Mouse (Mus musculus): Measurements from ENCODE around the gene Tmem262. TPM values are rescaled to one million over a fixed set of nuclear protein-coding genes. Genes with fewer than 3 reads are reported as not detected.

Tmem262 gene
- polyA plus RNA-seq, 1 experiment from 2014 or later: not detected

DNA sequence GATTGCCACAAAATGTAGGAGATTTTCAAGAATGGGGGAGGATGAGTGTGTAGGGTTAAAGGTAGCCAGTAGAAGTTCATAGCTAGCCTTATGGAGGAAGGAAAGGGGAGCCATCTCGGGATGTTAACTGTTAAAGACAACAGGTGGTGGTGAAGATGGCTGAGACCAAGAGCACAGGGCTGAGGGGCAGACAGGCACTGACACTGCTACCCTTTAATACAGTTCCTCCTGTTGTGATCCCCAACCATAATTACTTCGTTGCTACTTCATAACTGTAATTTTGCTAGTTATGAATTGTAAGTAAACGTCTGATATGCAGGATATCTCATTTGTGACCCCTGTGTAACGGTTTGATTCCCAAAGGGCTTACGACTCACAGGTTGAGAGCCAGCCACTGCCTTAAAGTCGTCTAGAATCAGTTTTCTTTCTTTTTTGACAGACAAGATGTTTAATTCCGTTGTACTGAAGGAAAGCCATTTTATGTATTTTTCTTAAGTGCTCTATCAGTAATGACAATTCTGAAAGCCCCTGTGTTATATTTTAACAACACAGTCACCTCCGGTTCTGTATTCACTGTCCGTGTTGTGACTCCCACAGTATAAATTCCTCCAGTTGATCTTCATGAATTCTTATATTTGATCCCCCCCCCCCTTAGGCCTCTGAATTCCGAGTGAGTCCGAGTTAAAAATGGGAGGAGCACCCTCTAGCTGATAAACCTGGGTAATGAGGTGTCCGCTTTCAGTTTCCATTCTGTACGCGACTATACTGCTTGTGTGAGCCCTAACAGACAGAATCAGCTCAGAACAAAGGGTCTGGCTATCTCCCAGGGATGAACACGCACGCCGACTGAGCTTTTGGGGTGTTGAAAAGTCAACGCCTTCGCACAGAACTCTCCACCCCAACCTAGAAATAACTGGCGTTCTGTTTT is 34.2 kb upstream of the Tmem262 start:
- Histone ChIP-seq H3K4me1 (ENCODE audit: control insufficient read depth, insufficient read depth, low read length) (peaks cover 10% of the 10 kb centered on the region), H3K9me3 (ENCODE audit: control insufficient read depth, low read length) (no peaks in the 10 kb centered on the region), H3K27ac (ENCODE audit: low read depth, low read length) (peak overlapping the region; percentile 98), H3K36me3 (ENCODE audit: control insufficient read depth, insufficient read depth, low read length) (peaks cover 17% of the 10 kb centered on the region), H3K9ac (ENCODE audit: low read length) (peak overlapping the region; percentile 93), H3K4me2 (ENCODE audit: low read depth) (peak overlapping the region; percentile 92), H3K27me3 (ENCODE audit: control insufficient read depth, insufficient read depth, low read length) (no peaks in the 10 kb centered on the region), H3K4me3 (ENCODE audit: low read depth, low read length) (peak overlapping the region; percentile 93)
- ATAC-seq (ENCODE audit: insufficient read depth, low FRiP score, low TSS enrichment): 0 out of 2 replicates have a peak, but pooled peaks have one; percentile 7
- 22% methylated on average over 20 of the region's 20 CpGs for WGBS
- DNase-seq (ENCODE audit: low spot score): no peak

DNA sequence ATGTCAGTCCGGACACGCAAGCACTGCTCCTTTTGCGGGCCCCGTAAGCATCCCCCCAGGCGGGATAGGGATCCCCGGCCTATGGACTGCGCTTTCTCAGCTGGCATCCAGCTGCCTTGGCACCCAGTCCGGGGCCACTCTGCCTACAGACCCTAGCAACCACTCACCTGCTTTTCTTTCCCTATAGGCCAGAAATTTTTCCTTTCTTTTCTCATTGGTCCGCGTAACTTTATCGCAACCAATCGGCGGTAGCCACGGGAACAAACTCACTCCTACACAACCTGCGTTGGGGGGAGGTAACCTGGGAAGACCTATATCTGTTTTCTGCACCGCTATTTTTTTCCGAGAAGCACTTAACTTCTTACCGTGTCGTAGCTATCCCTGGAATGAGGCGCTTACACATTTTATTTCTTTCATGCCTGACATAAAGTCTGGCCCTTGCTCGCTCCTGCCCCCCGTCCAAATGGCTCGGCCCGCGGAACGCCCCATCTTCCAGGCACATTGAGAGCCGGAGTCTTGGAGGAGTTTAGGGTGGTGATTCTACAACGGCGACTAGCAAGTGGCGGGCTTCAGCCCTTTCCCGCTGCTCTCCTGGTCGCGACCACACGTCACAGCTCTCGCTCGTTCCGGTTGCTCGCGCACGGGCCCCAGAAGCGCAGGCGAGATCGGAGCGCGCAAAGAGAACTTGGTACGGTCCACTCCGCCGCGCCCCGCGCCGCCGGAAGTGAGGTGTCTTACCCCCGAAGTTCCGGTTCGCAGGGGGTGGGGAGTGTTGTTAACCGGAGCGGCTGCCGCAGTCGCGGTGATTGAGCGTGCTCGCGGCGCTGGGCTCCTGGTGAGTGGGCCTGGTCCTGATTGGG is 33.3 kb upstream of the Tmem262 start, which contains the start of gene Syvn1:
Gene Syvn1 (plus strand): TSS at position 283 of the 860 bp plus-strand sequence.
- Histone ChIP-seq H3K9ac (ENCODE audit: low read length) (peak within 1 kb of the TSS; percentile 93), H3K27ac (ENCODE audit: low read depth, low read length) (peak within 1 kb of the TSS; percentile 98), H3K4me2 (ENCODE audit: low read depth) (peak within 1 kb of the TSS; percentile 92), H3K27me3 (ENCODE audit: control insufficient read depth, insufficient read depth, low read length) (no peaks in the 10 kb centered on the region), H3K36me3 (ENCODE audit: control insufficient read depth, insufficient read depth, low read length) (peaks cover 22% of the 10 kb centered on the region), H3K9me3 (ENCODE audit: control insufficient read depth, low read length) (no peaks in the 10 kb centered on the region), H3K4me1 (ENCODE audit: control insufficient read depth, insufficient read depth, low read length) (peaks cover 10% of the 10 kb centered on the region), H3K4me3 (ENCODE audit: low read depth, low read length) (peak within 1 kb of the TSS; percentile 93)
- DNase-seq (ENCODE audit: low spot score) (peak; percentile 92), ATAC-seq (ENCODE audit: insufficient read depth, low FRiP score, low TSS enrichment) (peak; percentile 88)
- under 1% methylated on average over 65 of the region's 65 CpGs for WGBS

DNA sequence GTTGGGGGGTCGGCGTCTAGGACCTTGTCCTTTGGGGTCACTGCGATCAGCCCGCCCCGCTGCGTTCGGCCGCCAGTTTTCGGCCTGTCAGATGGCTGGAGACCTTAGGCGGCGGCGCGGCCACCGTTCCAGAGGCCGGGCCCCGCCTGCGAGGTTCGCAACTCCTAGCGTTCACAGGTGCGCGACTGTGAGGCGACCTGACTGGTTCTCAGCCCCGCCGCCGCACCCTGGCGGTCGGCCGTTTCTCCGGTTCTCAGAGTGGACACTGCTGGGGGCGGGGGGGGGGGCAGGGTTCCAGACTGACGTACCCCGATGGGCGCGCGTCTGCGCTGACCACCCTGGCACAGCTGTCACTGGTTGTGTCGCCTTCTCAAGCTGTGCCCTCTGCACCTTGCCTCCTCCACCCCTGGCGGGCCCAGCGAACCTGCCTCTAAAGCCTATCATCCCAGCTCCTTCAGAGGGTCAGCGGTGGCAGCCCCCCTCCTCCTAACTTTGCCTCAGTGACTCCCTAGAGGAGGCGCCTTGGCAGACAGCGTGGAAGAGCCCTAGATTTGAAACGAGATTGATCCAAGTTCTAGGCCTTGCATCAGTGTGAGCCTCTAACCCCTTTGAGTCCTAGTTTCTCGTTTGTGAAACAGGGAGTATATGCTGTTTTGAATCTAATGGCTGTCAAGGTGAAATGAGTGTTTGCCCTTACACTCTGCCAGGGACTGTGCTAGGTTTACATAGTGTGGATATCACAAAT is 32.5 kb upstream of the Tmem262 start:
- Histone ChIP-seq H3K36me3 (ENCODE audit: control insufficient read depth, insufficient read depth, low read length) (peaks cover 24% of the 10 kb centered on the region), H3K4me2 (ENCODE audit: low read depth) (peak overlapping the region; percentile 92), H3K27me3 (ENCODE audit: control insufficient read depth, insufficient read depth, low read length) (no peaks in the 10 kb centered on the region), H3K9me3 (ENCODE audit: control insufficient read depth, low read length) (no peaks in the 10 kb centered on the region), H3K4me1 (ENCODE audit: control insufficient read depth, insufficient read depth, low read length) (peaks cover 10% of the 10 kb centered on the region), H3K4me3 (ENCODE audit: low read depth, low read length) (peak overlapping the region; percentile 93), H3K9ac (ENCODE audit: low read length) (peak overlapping the region; percentile 93), H3K27ac (ENCODE audit: low read depth, low read length) (peak overlapping the region; percentile 98)
- ATAC-seq (ENCODE audit: insufficient read depth, low FRiP score, low TSS enrichment): peak; percentile 16
- no peak for DNase-seq (ENCODE audit: low spot score)
- WGBS: 2% methylated on average over 44 of the region's 44 CpGs

DNA sequence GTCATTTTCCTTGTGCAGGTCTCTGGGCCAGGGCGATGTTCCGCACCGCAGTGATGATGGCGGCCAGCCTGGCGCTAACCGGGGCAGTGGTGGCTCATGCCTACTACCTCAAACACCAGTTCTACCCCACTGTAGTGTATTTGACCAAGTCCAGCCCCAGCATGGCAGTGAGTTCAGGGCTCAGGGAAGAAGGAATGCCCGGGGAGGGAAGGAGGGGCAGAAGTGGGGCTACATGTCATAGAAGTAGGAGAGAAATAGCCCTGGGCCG is 32.0 kb upstream of the Tmem262 start:
- H3K4me3 ChIP-seq (ENCODE audit: low read depth, low read length): peak overlapping the region; percentile 93
- no peak for ATAC-seq (ENCODE audit: insufficient read depth, low FRiP score, low TSS enrichment)
- H3K27ac ChIP-seq (ENCODE audit: low read depth, low read length): no peak overlapping the region
- 87% methylated on average over 8 of the region's 8 CpGs for WGBS
- peak overlapping the region; percentile 92 for H3K4me2 ChIP-seq (ENCODE audit: low read depth)
- no peak for DNase-seq (ENCODE audit: low spot score)
- peak overlapping the region; percentile 93 for H3K9ac ChIP-seq (ENCODE audit: low read length)
- no peaks in the 10 kb centered on the region for H3K27me3 ChIP-seq (ENCODE audit: control insufficient read depth, insufficient read depth, low read length)
- H3K36me3 ChIP-seq (ENCODE audit: control insufficient read depth, insufficient read depth, low read length): peaks cover 25% of the 10 kb centered on the region
- no peaks in the 10 kb centered on the region for H3K9me3 ChIP-seq (ENCODE audit: control insufficient read depth, low read length)
- H3K4me1 ChIP-seq (ENCODE audit: control insufficient read depth, insufficient read depth, low read length): peaks cover 10% of the 10 kb centered on the region

DNA sequence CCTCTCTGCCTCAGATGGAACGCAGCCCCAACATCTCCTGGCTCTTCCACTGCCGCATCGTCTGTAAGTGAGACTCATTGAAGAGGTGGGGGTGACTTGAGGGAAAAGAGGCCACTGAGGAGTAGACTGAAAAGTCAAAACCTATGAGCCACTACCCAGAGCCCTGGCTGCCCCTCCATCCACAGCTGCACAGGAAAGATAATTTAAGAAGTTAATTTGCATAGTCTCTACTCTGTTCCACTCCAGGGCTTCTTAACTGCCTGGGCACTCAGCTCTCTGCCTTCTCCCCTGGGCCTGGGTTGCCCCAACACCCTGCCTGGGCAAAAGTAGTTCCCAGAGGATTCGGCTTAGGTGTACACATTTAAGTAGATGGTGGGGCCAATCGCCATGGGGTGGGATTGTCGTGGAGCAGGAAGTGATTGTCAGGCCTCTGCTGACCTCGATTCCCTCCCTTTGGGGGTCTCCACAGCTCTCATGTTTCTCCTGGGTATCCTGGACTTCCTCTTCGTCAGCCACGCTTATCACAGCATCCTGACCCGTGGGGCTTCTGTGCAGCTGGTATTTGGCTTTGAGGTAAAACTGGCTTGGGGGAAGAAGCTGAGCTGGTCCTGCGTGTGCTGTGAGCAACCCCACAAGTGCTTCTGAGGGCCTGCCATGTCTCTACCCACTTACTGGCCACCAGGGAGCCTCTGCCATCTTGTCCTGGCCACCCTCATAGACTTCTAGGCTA is 31.0 kb upstream of the Tmem262 start:
- no peaks in the 10 kb centered on the region for H3K9me3 ChIP-seq (ENCODE audit: control insufficient read depth, low read length)
- no peak overlapping the region for H3K4me2 ChIP-seq (ENCODE audit: low read depth)
- no peak overlapping the region for H3K27ac ChIP-seq (ENCODE audit: low read depth, low read length)
- H3K4me3 ChIP-seq (ENCODE audit: low read depth, low read length): no peak overlapping the region
- no peaks in the 10 kb centered on the region for H3K27me3 ChIP-seq (ENCODE audit: control insufficient read depth, insufficient read depth, low read length)
- peaks cover 27% of the 10 kb centered on the region for H3K36me3 ChIP-seq (ENCODE audit: control insufficient read depth, insufficient read depth, low read length)
- WGBS: 92% methylated on average over 11 of the region's 11 CpGs
- DNase-seq (ENCODE audit: low spot score) (no peak), ATAC-seq (ENCODE audit: insufficient read depth, low FRiP score, low TSS enrichment) (no peak)
- no peak overlapping the region for H3K9ac ChIP-seq (ENCODE audit: low read length)
- peaks cover 10% of the 10 kb centered on the region for H3K4me1 ChIP-seq (ENCODE audit: control insufficient read depth, insufficient read depth, low read length)

DNA sequence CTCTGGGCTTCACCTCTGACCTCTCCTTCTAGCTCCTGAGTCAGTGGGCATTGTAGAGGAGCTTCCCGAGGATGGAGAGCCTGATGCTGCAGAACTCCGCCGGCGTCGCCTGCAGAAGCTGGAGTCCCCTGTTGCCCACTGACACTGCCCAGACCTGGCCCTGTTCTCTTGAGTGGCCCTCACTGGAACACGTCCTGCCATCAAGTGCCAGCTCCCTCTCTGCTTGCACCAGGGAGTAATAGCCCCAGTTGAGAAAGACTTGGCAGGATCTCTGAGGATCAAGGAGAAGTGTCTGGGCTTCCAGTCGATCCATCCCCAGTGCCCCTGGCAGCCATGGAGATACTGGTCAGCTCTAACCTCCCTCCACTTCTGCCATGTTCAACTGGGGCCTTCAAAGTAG is 27.3 kb upstream of the Tmem262 start:
- Histone ChIP-seq H3K4me1 (ENCODE audit: control insufficient read depth, insufficient read depth, low read length) (peaks cover 8% of the 10 kb centered on the region; the same call in 1 of the 2 replicates), H3K4me2 (ENCODE audit: low read depth) (no peak overlapping the region), H3K9me3 (ENCODE audit: control insufficient read depth, low read length) (no peaks in the 10 kb centered on the region), H3K27me3 (ENCODE audit: control insufficient read depth, insufficient read depth, low read length) (no peaks in the 10 kb centered on the region), H3K36me3 (ENCODE audit: control insufficient read depth, insufficient read depth, low read length) (peaks cover 34% of the 10 kb centered on the region), H3K9ac (ENCODE audit: low read length) (no peak overlapping the region), H3K4me3 (ENCODE audit: low read depth, low read length) (no peak overlapping the region), H3K27ac (ENCODE audit: low read depth, low read length) (no peak overlapping the region)
- 92% methylated on average over 7 of the region's 7 CpGs for WGBS
- no peak for DNase-seq (ENCODE audit: low spot score)
- ATAC-seq (ENCODE audit: insufficient read depth, low FRiP score, low TSS enrichment): no peak

DNA sequence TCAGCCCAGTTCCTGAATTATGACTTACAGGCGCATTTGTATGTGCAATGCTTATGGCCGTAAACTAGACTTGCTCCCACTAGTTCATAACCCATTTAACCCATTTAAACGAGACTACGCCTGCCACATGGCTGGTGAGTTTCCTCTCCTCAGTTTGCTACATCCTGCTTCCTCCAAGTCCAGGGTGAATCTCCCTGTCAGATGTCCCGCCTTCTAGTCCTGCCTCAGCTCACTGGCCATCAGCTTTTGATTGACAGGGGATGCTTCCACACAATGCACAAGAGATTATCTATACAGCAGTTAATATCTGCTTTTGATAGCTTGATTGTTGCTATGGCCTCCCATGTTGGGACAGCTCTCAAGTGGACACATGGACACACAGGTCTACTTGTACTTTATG is 25.5 kb upstream of the Tmem262 start:
- H3K9me3 ChIP-seq (ENCODE audit: control insufficient read depth, low read length): no peaks in the 10 kb centered on the region
- no peaks in the 10 kb centered on the region for H3K27me3 ChIP-seq (ENCODE audit: control insufficient read depth, insufficient read depth, low read length)
- DNase-seq (ENCODE audit: low spot score): no peak
- no peak for ATAC-seq (ENCODE audit: insufficient read depth, low FRiP score, low TSS enrichment)
- H3K4me3 ChIP-seq (ENCODE audit: low read depth, low read length): no peak overlapping the region
- peaks cover 10% of the 10 kb centered on the region; the same call in 1 of the 2 replicates for H3K4me1 ChIP-seq (ENCODE audit: control insufficient read depth, insufficient read depth, low read length)
- H3K36me3 ChIP-seq (ENCODE audit: control insufficient read depth, insufficient read depth, low read length): peaks cover 27% of the 10 kb centered on the region
- H3K9ac ChIP-seq (ENCODE audit: low read length): no peak overlapping the region
- no peak overlapping the region for H3K4me2 ChIP-seq (ENCODE audit: low read depth)
- H3K27ac ChIP-seq (ENCODE audit: low read depth, low read length): no peak overlapping the region
- 92% methylated on average over 5 of the region's 5 CpGs for WGBS

DNA sequence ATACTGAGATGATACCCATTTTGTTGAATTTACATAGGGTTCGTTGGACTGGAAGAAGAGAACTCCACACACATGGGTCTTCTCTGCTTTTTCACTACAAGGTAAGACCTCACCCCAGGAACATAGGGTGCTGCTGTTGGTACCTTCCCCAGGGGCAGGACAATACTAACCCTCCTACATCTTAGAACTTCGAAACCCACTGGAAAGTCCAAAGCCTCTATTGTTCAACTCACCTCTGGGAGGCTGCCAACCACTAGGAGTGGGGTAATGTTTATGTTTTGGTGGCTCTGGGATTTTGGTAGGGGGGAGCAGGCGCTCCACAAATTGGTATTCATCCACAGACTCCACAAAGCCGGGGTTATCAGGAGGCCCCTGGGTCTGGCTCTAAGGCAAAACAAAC is 23.1 kb upstream of the Tmem262 start:
- peaks cover 12% of the 10 kb centered on the region for H3K36me3 ChIP-seq (ENCODE audit: control insufficient read depth, insufficient read depth, low read length)
- peak overlapping the region; percentile 69 for H3K9ac ChIP-seq (ENCODE audit: low read length)
- peak overlapping the region; percentile 77 for H3K4me3 ChIP-seq (ENCODE audit: low read depth, low read length)
- H3K4me1 ChIP-seq (ENCODE audit: control insufficient read depth, insufficient read depth, low read length): peaks cover 11% of the 10 kb centered on the region; the same call in 1 of the 2 replicates
- H3K27me3 ChIP-seq (ENCODE audit: control insufficient read depth, insufficient read depth, low read length): no peaks in the 10 kb centered on the region
- H3K4me2 ChIP-seq (ENCODE audit: low read depth): peak overlapping the region; percentile 45
- DNase-seq (ENCODE audit: low spot score) (no peak), ATAC-seq (ENCODE audit: insufficient read depth, low FRiP score, low TSS enrichment) (no peak)
- WGBS: 68% methylated on average over 4 of the region's 4 CpGs
- H3K27ac ChIP-seq (ENCODE audit: low read depth, low read length): no peak overlapping the region
- H3K9me3 ChIP-seq (ENCODE audit: control insufficient read depth, low read length): no peaks in the 10 kb centered on the region
